Mouse (Mus musculus) spleen, adult 2 months (tissue): ENCODE measurements around the gene Osbpl10. TPM values are rescaled to one million over a fixed set of nuclear protein-coding genes. Genes with fewer than 3 reads are reported as not detected.
"Not testable (repeated sequence)": the region's sequence is repeated elsewhere in the genome, so short reads cannot be mapped to it uniquely, and the experiment has no call there.

Experiments used
- DNase-seq, 2 experiments: peaks; one replicate each; pipeline versions ENCODE4 v3.0.0 to v3.0.0-alpha.2; 2012 to 2021; ENCODE audit warnings: low spot score in 2 of 2, low read depth in 1 of 2
- H3K27ac ChIP-seq: fragments of 200-500 bp; 2 replicates; pipeline ENCODE4 v1.5.1; 2012; ENCODE audit warnings: low read length, inconsistent platforms; ENCODE audit not compliant: insufficient read depth
- H3K27me3 ChIP-seq: fragments of 200-500 bp; 2 replicates; pipeline ENCODE4 v1.6.1; 2012; ENCODE audit warnings: mild to moderate bottlenecking, moderate library complexity, low read length, inconsistent platforms; ENCODE audit not compliant: control insufficient read depth, insufficient read depth
- H3K36me3 ChIP-seq: fragments of 200-500 bp; 2 replicates; pipeline ENCODE4 v1.6.1; 2012; ENCODE audit warnings: mild to moderate bottlenecking, low read length, inconsistent platforms; ENCODE audit not compliant: control insufficient read depth, insufficient read depth
- H3K4me1 ChIP-seq: fragments of 200-500 bp; 2 replicates; pipeline ENCODE4 v1.6.1; 2011; ENCODE audit warnings: inconsistent platforms; ENCODE audit not compliant: control insufficient read depth, insufficient read depth, insufficient read length
- H3K4me3 ChIP-seq: fragments of 200-500 bp; 2 replicates; pipeline ENCODE4 v1.5.1; 2011; ENCODE audit warnings: mild to moderate bottlenecking, inconsistent platforms; ENCODE audit not compliant: insufficient read depth, insufficient read length; ENCODE audit errors: extremely low read depth
- CTCF ChIP-seq: fragments of 200-500 bp; IDR thresholded peaks from 2 replicates; pipeline ENCODE4 v1.5.1; 2011; ENCODE audit warnings: mild to moderate bottlenecking, inconsistent platforms; ENCODE audit not compliant: insufficient read depth, insufficient read length, insufficient replicate concordance; ENCODE audit errors: extremely low read depth
- POLR2A ChIP-seq: fragments of 200-500 bp; IDR thresholded peaks from 2 replicates; pipeline ENCODE4 v1.6.1; 2011; ENCODE audit warnings: low read depth, low read length, inconsistent platforms
- WGBS: fragments of 180-500 bp; shearing (Covaris S2); methylation state at CpG from one replicate; pipeline ENCODE4 v1.1.7; 2018; 5-methylcytosine and 5-hydroxymethylcytosine counted together
- polyA plus RNA-seq: library from polyadenylated mRNA; depleted of rRNA; stranded (reverse); fragments of >200 nt; gene quantifications from 2 replicates; pipeline ENCODE4 v1.2.3, GENCODE M21; 2012

Osbpl10 gene
- polyA plus RNA-seq, 1 experiment: 0.54 TPM

DNA sequence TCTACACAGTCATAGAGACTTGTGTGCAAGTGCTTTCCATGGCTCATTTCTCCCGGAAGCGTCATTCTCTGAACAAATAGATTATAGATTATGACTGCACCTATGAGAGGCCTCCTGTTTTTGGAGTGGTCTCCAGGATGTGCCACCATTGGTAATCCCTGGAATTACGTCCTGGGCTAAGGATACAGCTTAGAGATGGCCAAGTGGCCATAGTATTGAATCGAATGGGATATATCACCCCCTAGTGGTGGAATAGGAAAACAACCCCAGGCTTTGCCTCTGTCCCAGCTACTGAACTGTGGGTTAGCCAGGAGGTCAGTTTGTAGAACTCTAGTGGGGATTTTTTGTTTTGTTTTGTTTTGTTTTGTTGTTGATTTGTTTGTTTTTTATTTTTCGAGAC, 21.4 kb upstream of the Osbpl10 start:
- no peak overlapping the region for H3K27ac ChIP-seq
- peak in 1 of 2 experiments; percentile 17 for DNase-seq
- H3K4me3 ChIP-seq: no peak overlapping the region
- TF ChIP-seq CTCF (peak; percentile 18; the same call in 1 of the 2 replicates), POLR2A (no peak)
- H3K27me3 ChIP-seq: no peaks in the 10 kb centered on the region
- 43% methylated on average over 5 of the region's 5 CpGs for WGBS
- H3K4me1 ChIP-seq: no peaks in the 10 kb centered on the region
- no peaks in the 10 kb centered on the region for H3K36me3 ChIP-seq

DNA sequence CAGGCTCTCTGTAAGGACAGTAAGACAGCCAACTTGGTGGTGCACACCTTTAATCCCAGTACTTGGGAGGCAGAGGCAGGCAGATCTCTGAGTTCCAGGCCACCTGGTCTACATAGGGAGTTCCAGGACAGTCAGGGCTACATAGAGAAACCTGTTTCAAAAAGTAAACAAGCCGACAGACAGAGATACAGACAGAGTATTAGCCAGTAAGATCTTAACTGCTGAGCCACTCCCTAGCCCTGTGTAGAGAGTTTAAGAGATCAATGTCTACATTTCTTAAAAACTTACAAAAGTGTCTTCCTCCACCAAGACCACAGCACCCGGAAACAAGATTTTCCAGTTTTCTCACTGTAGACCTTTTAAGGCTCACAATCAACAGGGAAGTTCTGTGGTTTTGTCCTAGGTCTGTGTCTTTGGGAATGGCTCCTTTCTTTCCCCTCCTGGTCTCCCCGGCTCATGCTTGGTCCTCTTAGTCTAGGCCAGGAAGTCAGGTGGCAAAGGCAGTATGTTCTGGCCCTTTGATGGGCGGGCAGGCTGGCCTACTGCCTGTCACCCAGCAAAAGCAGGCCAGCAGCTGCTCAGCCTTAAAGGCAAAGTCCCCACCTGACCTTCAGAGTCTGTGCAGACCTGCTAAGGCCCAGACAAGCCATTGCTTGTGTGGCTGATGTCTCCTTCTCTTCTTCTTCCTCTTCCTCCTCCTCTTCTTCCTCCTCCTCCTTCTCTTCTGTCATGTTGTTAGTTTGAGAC, 18.2 kb upstream of the Osbpl10 start:
- TF ChIP-seq CTCF (no peak), POLR2A (no peak)
- Histone ChIP-seq H3K36me3 (no peaks in the 10 kb centered on the region), H3K4me1 (no peaks in the 10 kb centered on the region), H3K27me3 (no peaks in the 10 kb centered on the region), H3K27ac (no peak overlapping the region), H3K4me3 (no peak overlapping the region)
- WGBS: 69% methylated on average over 4 of the region's 4 CpGs
- no peak for DNase-seq

GRCm38 (mm10) chr9:114960844-114961243, 17.5 kb upstream of the Osbpl10 start:
- TF ChIP-seq POLR2A: no peak
- no peak for TF ChIP-seq CTCF
- H3K4me3 ChIP-seq: no peak overlapping the region
- no peak for DNase-seq
- H3K36me3 ChIP-seq: no peaks in the 10 kb centered on the region
- H3K4me1 ChIP-seq: no peaks in the 10 kb centered on the region
- no peak overlapping the region for H3K27ac ChIP-seq
- WGBS: 40% methylated on average over 6 of the region's 6 CpGs
- no peaks in the 10 kb centered on the region for H3K27me3 ChIP-seq

- H3K27ac ChIP-seq: no peak overlapping the region
- DNase-seq: no peak
- TF ChIP-seq POLR2A (no peak), CTCF (no peak)
- 74% methylated on average over 3 of the region's 3 CpGs for WGBS
- no peaks in the 10 kb centered on the region for H3K27me3 ChIP-seq
- H3K4me1 ChIP-seq: no peaks in the 10 kb centered on the region
- no peaks in the 10 kb centered on the region for H3K36me3 ChIP-seq
- H3K4me3 ChIP-seq: no peak overlapping the region
These were observed 14.3 kb upstream of the Osbpl10 start for GRCm38 (mm10) chr9:114964093-114964492.

- 90% methylated on average over 7 of the region's 7 CpGs for WGBS
- H3K27me3 ChIP-seq, H3K27ac ChIP-seq: not testable (repeated sequence)
These were observed 12.1 kb upstream of the Osbpl10 start for GRCm38 (mm10) chr9:114966286-114966685.

DNA sequence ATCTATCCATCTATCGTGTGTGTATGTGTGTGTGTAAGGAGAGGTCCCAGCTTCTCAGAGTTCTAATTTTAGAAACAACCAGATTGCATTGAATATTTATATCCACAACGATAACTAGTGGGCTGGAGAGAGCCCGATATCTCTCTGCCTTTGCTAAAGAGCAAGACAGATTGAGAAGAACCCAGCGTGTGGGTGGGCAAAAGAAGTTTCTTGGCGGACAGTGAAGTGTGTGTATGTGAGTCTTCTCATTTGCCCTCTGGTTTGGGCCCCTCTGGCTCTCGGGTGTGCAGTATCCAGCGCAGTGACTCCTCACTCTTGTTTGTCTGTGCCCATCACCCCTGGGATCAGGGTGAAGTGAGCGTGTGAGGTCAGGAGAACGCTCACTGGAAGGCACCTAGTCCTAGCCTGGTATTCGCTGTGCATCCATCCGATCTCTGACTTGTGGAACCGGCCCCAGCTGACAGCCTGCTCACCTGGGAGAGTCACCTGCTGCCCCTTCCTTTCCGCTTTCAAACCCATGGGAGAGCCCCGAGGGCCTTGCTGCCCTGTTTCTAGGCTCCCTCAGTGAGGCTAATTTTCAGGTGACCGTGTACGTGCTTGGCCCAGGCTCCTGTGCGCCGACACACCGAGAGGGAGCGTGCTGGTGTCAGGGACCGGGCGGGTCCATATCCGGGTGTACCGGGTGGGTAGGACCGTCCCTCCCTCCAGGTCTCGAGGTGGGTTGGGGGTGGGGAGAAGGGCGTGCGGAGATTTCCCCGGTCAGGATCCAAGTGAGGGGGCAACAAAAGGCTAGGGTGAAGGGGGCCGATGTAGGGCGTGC, 698 bp upstream of the Osbpl10 start:
- 18% methylated on average over 31 of the region's 31 CpGs for WGBS

More at GRCm38 (mm10) chr9:114966286-114966685, 12.1 kb upstream of the Osbpl10 start:
- not testable (repeated sequence) for H3K4me3 ChIP-seq, H3K4me1 ChIP-seq, DNase-seq, H3K36me3 ChIP-seq

More for the DNA sequence above, 698 bp upstream of the Osbpl10 start:
- TF ChIP-seq CTCF (no peak), POLR2A (no peak)
- Histone ChIP-seq H3K27ac (no peak overlapping the region), H3K27me3 (peaks cover 17% of the 10 kb centered on the region), H3K36me3 (no peaks in the 10 kb centered on the region), H3K4me3 (peak overlapping the region; percentile 35; the same call in 1 of the 2 replicates), H3K4me1 (peaks cover 5% of the 10 kb centered on the region; the same call in 1 of the 2 replicates)
- no peak for DNase-seq
